Mouse (Mus musculus) thymus, adult 2 months (tissue): Measurements from ENCODE around the gene Apon.

Source experiments
- CTCF ChIP-seq: fragments of 200-500 bp; IDR thresholded peaks from 2 replicates; pipeline ENCODE4 v1.5.1; 2012; ENCODE audit warnings: mild to moderate bottlenecking, control low read depth, low read length, moderate library complexity, borderline replicate concordance; ENCODE audit not compliant: control insufficient read depth, poor library complexity, insufficient read depth; ENCODE audit errors: extremely low read depth
- POLR2A ChIP-seq: fragments of 200-500 bp; IDR thresholded peaks from 2 replicates; pipeline ENCODE4 v1.6.1; 2012; ENCODE audit warnings: mild to moderate bottlenecking, low read length, control low read depth, moderate library complexity; ENCODE audit not compliant: control insufficient read depth, poor library complexity, insufficient read depth; ENCODE audit errors: extremely low read depth

GRCm38 (mm10) chr10:128297622-128298021, 43.7 kb downstream of the Apon start:
- TF ChIP-seq CTCF (no peak), POLR2A (no peak)
